Mouse (Mus musculus) C2C12 (cell line): ENCODE measurements around the gene Srp9.

ENCODE experiments used
- CTCF ChIP-seq: IDR thresholded peaks from one replicate; pipeline ENCODE4 v1.5.1; 2011; ENCODE audit not compliant: control insufficient read depth, insufficient read depth, insufficient read length
- FOSL1 ChIP-seq: IDR thresholded peaks from one replicate; pipeline ENCODE4 v1.8.0; 2011; ENCODE audit warnings: mild to moderate bottlenecking, low read length; ENCODE audit not compliant: poor library complexity, insufficient read depth, severe bottlenecking
- MAX ChIP-seq: IDR thresholded peaks from one replicate; pipeline ENCODE4 v1.6.1; 2011; ENCODE audit warnings: mild to moderate bottlenecking, control low read depth
- USF1 ChIP-seq: IDR thresholded peaks from one replicate; pipeline ENCODE4 v1.6.1; 2011; ENCODE audit warnings: low read depth, mild to moderate bottlenecking, control low read depth, moderate library complexity

GRCm38 (mm10) chr1:182137204-182138125, 12.9 kb downstream of the Srp9 start:
- no peak for TF ChIP-seq USF1
- no peak for TF ChIP-seq MAX
- no peak for TF ChIP-seq CTCF
- no peak for TF ChIP-seq FOSL1
